Mouse (Mus musculus) liver, adult 2 months (tissue): ENCODE data around the gene Arid5b. TPM values are rescaled to one million over a fixed set of nuclear protein-coding genes. Genes with fewer than 3 reads are reported as not detected.

ENCODE experiments used
- DNase-seq: peaks from one replicate; pipeline ENCODE4 v3.0.0-alpha.2; 2011; ENCODE audit warnings: low read depth, low spot score; ENCODE audit errors: extremely low read depth
- H3K27ac ChIP-seq: fragments of 200-500 bp; replicated peaks from 2 replicates; pipeline ENCODE4 v1.5.1; 2012; ENCODE audit warnings: low read depth, mild to moderate bottlenecking, control low read depth, inconsistent platforms, low read length; ENCODE audit not compliant: insufficient read depth
- H3K27me3 ChIP-seq: fragments of 200-500 bp; 2 replicates; pipeline ENCODE4 v1.6.1; 2012; ENCODE audit warnings: mild to moderate bottlenecking, moderate library complexity, low read length, inconsistent platforms; ENCODE audit not compliant: control insufficient read depth, insufficient read depth
- H3K36me3 ChIP-seq: fragments of 200-500 bp; 2 replicates; pipeline ENCODE4 v1.6.1; 2012; ENCODE audit warnings: low read length, inconsistent platforms; ENCODE audit not compliant: control insufficient read depth, insufficient read depth
- H3K4me1 ChIP-seq: fragments of 200-500 bp; 2 replicates; pipeline ENCODE4 v1.6.1; 2011; ENCODE audit warnings: low read length; ENCODE audit not compliant: control insufficient read depth, insufficient read depth
- H3K4me3 ChIP-seq: fragments of 200-500 bp; 2 replicates; pipeline ENCODE4 v1.5.1; 2011; ENCODE audit warnings: low read depth, mild to moderate bottlenecking, control low read depth, low read length, moderate library complexity; ENCODE audit not compliant: insufficient read depth
- H3K79me2 ChIP-seq: fragments of 200-500 bp; 2 replicates; pipeline ENCODE4 v1.6.1; 2012; ENCODE audit warnings: inconsistent platforms, mild to moderate bottlenecking, low read length, moderate library complexity; ENCODE audit not compliant: control insufficient read depth, insufficient read depth
- H3K9ac ChIP-seq: fragments of 200-500 bp; 2 replicates; pipeline ENCODE4 v1.6.1; 2012; ENCODE audit warnings: low read depth, mild to moderate bottlenecking, control low read depth, inconsistent platforms, low read length
- CTCF ChIP-seq: fragments of 200-500 bp; IDR thresholded peaks from 2 replicates; pipeline ENCODE4 v1.5.1; 2011; ENCODE audit warnings: low read depth, low read length, control low read depth
- POLR2A ChIP-seq: fragments of 200-500 bp; IDR thresholded peaks from 2 replicates; pipeline ENCODE4 v1.6.1; 2011; ENCODE audit warnings: low read length, control low read depth; ENCODE audit not compliant: insufficient read depth; ENCODE audit errors: extremely low read depth
- WGBS: fragments of 180-500 bp; shearing (Covaris S2); methylation state at CpG from one replicate; pipeline ENCODE4 v1.1.7; 2018; 5-methylcytosine and 5-hydroxymethylcytosine counted together
- polyA plus RNA-seq: library from polyadenylated mRNA; depleted of rRNA; stranded (reverse); fragments of >200 nt; gene quantifications from 2 replicates; pipeline ENCODE4 v1.2.3, GENCODE M21; 2012
- total RNA-seq: library from RNA; depleted of rRNA; stranded (reverse); fragments of >200 nt; gene quantifications from 2 replicates; pipeline ENCODE4 v1.2.3, GENCODE M21; 2014

The Arid5b gene
- total and polyA plus RNA-seq, 2 experiments = 11.6 to 13.6 TPM

DNA sequence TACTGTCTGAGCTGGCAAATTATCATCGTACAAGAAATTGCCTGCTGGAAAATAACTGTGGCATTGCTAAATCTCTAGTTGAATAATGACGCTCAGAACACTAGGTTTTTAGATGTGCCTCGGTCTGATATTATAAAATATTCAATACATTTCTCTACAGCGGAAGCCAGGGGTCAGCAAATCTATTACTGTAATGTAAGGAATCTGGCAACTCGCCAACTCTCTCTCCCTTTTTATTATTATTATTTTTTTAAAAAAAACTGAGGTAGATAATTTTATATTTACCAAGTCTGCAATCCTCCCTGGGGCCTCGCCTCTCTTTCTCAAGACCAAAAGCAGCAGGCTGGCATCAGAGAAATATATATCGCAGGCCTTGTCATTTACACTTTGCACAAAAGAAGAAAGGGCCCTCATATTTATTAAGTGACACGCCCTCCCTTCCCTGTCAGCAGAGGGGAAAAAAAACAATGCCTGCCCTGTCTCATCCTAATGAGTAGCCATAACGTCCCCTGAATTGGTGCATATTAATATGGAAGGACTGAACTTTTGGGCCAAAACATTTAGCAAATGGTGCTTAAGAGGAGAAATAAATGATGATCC, 172.1 kb downstream of the Arid5b start:
- H3K4me1 ChIP-seq = peaks cover 9% of the 10 kb centered on the region; the same call in 1 of the 2 replicates
- H3K27ac ChIP-seq = no peak overlapping the region
- peaks cover 84% of the 10 kb centered on the region for H3K36me3 ChIP-seq
- DNase-seq = no peak
- TF ChIP-seq CTCF = no peak
- H3K27me3 ChIP-seq = no peaks in the 10 kb centered on the region
- no peak overlapping the region for H3K4me3 ChIP-seq
- peaks cover 9% of the 10 kb centered on the region; the same call in 1 of the 2 replicates for H3K79me2 ChIP-seq
- WGBS = 74% methylated on average over 9 of the region's 9 CpGs
- no peak overlapping the region for H3K9ac ChIP-seq

DNA sequence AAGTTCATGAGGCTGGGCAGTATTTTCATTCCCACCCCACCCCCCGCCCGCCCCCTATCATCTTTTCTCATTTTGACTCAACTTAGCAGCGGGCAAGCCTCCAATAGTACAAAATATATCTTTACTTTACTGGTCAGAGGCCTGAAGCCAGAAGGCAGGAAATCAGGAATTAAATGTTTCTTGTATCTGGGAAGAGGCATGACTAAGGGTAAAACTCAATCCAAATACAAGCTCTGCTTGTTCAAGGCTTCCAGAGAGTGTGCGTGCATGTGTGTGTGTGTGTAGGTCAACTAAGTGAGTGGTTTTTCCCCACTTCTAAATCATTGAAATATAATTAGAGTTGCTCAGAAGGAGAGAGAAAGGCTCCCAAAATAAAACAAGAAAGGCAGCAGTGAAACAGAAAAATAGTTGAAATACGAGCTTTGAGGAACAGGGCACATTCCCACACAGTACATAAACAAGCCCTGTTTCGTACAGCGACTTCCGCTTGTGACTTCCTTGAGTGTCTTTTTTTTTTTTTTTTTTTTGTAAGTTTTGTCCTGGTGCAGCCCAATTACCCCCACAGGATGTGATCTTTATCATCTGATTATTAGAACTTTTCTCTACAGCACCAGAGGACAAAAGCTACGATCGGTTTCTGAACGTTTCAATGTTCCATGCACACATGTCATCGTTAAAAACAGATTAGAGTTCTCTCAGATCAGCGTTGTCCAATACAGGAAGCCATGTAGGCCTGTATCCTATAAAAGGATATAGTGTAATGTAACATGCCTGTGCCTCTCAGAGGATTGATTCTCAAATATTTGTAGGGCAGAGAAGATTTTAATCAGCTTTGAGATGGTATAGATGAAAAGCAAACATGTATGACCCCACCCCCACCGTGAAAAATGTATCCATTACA, 173.4 kb downstream of the Arid5b start:
- peaks cover 9% of the 10 kb centered on the region; the same call in 1 of the 2 replicates for H3K79me2 ChIP-seq
- no peak overlapping the region; the same call in 1 of the 2 replicates for H3K27ac ChIP-seq
- H3K27me3 ChIP-seq = no peaks in the 10 kb centered on the region
- H3K9ac ChIP-seq = no peak overlapping the region
- H3K36me3 ChIP-seq = peaks cover 85% of the 10 kb centered on the region
- WGBS = 63% methylated on average over 14 of the region's 14 CpGs
- no peak for DNase-seq
- peaks cover 4% of the 10 kb centered on the region; the same call in 1 of the 2 replicates for H3K4me1 ChIP-seq
- TF ChIP-seq POLR2A = no peak
- TF ChIP-seq CTCF = no peak
- no peak overlapping the region for H3K4me3 ChIP-seq

DNA sequence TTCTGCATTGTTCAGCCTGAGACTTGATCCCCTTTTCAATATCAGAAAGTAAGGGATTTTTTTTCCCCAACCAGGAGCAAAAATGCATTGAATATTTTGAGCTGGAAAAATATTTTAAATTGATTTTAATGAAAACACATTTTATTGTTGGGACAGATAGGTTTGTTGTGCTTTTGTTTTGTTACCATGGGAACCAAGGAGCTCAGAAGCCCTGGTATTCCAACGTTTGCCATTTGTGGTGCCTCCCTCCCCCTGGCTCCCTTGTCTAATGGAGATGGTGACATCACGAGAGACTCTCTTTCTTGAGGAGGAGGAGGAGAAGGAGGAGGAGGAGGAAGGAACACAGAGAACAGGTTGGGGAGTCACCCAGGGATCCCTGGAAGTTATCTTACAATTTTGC, 174.1 kb downstream of the Arid5b start:
- Histone ChIP-seq H3K9ac (no peak overlapping the region), H3K4me1 (peaks cover 4% of the 10 kb centered on the region; the same call in 1 of the 2 replicates), H3K27me3 (no peaks in the 10 kb centered on the region), H3K36me3 (peaks cover 84% of the 10 kb centered on the region), H3K4me3 (no peak overlapping the region), H3K27ac (0 out of 2 replicates have a peak overlapping the region, but pooled peaks have one; percentile 25), H3K79me2 (peaks cover 8% of the 10 kb centered on the region; the same call in 1 of the 2 replicates)
- WGBS = 32% methylated on average over 2 of the region's 2 CpGs
- no peak for TF ChIP-seq POLR2A
- no peak for TF ChIP-seq CTCF
- DNase-seq = no peak

DNA sequence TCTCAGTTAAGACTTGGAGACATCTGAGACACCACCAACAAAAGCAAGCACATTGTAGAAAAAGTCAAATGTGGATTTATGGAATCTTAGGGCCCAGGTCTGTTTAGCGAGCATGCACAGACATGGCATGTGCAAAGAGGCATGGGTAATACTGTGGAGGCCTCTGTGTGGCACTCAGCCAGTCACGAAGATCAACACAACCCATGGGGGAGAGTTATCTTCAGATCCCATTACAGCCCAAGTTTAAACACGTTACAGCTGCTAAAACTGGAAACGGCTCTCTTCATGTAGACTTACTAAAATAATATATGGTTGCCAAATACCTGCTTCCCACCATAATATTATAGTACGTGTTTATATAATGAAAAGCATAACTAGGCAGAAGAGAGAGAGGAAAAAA, 174.6 kb downstream of the Arid5b start:
- Histone ChIP-seq H3K4me3 (no peak overlapping the region), H3K36me3 (peaks cover 83% of the 10 kb centered on the region), H3K9ac (no peak overlapping the region), H3K4me1 (peaks cover 4% of the 10 kb centered on the region; the same call in 1 of the 2 replicates), H3K27ac (no peak overlapping the region; the same call in 1 of the 2 replicates), H3K79me2 (0 out of 2 replicates have a peak, but pooled peaks cover 4% of the 10 kb centered on the region), H3K27me3 (no peaks in the 10 kb centered on the region)
- WGBS = 57% methylated on average over 5 of the region's 5 CpGs
- TF ChIP-seq POLR2A (no peak), CTCF (no peak)
- DNase-seq = no peak

DNA sequence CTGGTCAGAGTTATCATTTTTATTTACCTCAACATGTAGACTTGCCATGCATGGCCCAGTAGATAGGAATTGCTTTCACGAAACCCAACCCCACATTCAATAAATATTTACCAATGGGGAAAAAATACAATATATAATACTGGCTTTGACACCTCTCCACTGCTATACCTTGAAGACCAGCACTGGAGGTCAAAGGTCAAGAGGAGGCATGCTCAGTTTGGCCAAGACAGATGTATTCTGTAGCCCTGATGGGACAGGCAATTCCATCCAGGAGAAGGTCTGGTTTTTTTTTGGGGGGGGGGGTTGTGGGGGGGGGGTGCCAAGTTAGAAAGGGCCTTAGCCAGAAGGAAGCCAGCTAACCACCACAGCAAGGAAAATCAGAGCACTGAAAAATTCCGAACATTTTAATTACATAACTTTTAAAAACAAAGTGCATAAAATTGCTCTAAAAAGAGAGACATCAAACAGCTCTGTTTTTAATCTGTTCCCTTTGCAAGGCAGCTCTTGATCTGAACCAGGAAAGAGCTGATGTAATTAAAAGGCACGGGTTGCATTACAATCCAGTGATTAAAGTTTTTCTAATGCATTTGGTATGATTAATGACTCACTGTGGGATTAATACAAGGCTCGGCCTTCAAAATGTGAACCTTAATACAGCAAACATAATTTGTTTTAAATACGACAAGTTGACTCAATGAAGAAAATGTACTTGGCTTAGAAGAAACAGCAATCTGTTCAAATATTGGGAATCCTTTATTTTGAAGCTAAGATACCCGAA, 175.3 kb downstream of the Arid5b start:
- WGBS = 66% methylated on average over 6 of the region's 6 CpGs
- Histone ChIP-seq H3K79me2 (no peaks in the 10 kb centered on the region), H3K27ac (no peak overlapping the region), H3K4me3 (no peak overlapping the region), H3K4me1 (peaks cover 4% of the 10 kb centered on the region; the same call in 1 of the 2 replicates), H3K9ac (no peak overlapping the region), H3K27me3 (no peaks in the 10 kb centered on the region), H3K36me3 (peaks cover 83% of the 10 kb centered on the region)
- TF ChIP-seq POLR2A (no peak), CTCF (no peak)
- peak; percentile 14 for DNase-seq
